Mouse (Mus musculus) adrenal gland, postnatal 36 days (tissue): Measurements from ENCODE around the gene Apoc4. TPM values are rescaled to one million over a fixed set of nuclear protein-coding genes. Genes with fewer than 3 reads are reported as not detected.

Experiments used
- DNase-seq, 2 experiments: peaks; one replicate each; pipeline ENCODE4 v3.0.0; 2021; ENCODE audit warnings: mixed read lengths in 1 of 2
- total RNA-seq, 2 experiments: library from RNA; stranded (reverse); gene quantifications; 2 replicates each; pipeline ENCODE4 v1.2.3; 2021

Apoc4 gene
- total RNA-seq, 2 experiments from 2014 or later: 42.0 to 110 TPM

DNA sequence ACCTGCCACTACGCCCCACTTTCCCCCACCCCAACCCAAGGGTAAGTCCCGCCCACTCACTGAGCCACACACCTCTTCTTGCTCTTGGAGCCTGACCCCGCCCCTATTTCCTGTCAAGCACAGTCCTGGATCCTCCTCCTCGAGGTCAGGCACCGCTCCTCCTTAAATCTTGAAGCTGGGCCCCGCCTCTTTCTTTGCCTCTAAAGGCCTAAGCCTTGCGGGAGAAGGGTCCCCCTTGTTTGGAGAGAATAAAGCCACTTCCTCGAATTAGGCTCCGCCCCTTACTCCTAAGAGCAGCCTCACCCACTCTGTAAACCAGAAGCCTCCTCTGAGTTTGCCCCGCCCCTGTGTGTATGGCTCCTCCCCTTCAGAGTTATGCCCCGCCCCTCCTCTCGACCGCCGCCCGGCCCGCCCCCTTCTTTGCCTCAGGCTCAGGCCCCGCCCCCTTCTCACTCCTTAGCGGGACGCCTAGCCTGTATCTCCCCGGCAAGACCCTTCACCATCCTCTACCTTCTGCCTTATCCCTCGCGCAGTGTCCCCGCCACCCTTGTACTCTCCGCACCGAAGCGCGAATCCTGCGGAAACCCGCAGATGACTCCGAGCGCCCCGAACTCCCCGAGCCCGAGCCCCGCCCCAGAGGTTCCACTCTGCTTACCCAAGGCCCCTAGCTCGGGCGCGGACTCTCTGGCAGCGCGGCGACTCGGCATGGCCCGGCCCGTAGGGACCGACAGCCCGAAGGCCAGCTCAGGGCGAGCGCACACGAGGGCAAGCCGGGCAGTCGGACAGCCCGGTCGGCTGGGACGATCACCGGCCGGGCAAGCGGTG lies 52.5 kb downstream of the Apoc4 start:
- peak; percentile 95 to 97 for DNase-seq

DNA sequence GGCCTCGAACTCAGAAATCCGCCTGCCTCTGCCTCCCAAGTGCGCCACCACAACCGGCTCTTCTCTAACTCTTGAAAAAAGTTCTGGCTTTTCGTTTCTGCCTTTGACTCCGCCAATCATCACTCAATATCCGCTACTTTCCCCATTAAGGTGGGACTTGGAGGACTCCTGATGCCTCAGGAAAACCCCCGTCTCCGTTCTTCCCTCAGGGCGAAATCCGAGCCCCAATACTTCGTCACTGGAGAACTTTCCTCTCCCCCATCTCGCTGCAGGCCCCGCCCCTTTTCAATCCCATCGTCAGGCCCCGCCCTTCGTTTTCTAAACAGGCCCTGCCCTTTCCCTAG lies 53.1 kb downstream of the Apoc4 start:
- no peak for DNase-seq

Other genes with a start within 250 kb of the Apoc4 start
- 10 to 100 TPM; 46.5 to 50.3 TPM for gene Mark4, start 222.7 kb downstream of the Apoc4 start, total RNA-seq
- 10 to 100 TPM; 41.1 to 49.6 TPM for gene Exoc3l2, start 218.1 kb downstream of the Apoc4 start, total RNA-seq
- 10 to 100 TPM in 1 of 2 experiments, 1 to 10 TPM in 1; 8.7 to 12.1 TPM for gene Bloc1s3, start 173.1 kb downstream of the Apoc4 start, total RNA-seq
- gene Trappc6a, start 173.1 kb downstream of the Apoc4 start, total RNA-seq: 10 to 100 TPM; 73.1 to 91.1 TPM
- under 1 TPM in 1 of 2 experiments, not detected in 1; 0.17 TPM for gene Nkpd1, start 163.6 kb downstream of the Apoc4 start, total RNA-seq
- gene Ppp1r37, start 118.4 kb downstream of the Apoc4 start, total RNA-seq: 10 to 100 TPM; 65.5 to 70.2 TPM
- gene Zfp296, start 104.2 kb downstream of the Apoc4 start, total RNA-seq: under 1 TPM; 0.33 to 0.36 TPM
- gene Gemin7, start 103.9 kb downstream of the Apoc4 start, total RNA-seq: 10 to 100 TPM; 71.8 to 90.6 TPM
- gene Clasrp, start 77.0 kb downstream of the Apoc4 start, total RNA-seq: 10 to 100 TPM; 28.1 to 39.7 TPM
- 10 to 100 TPM; 33.6 to 34.7 TPM for gene Relb, start 52.0 kb downstream of the Apoc4 start, total RNA-seq
- 100 to 1,000 TPM; 175 to 178 TPM for gene Clptm1, start 16.4 kb downstream of the Apoc4 start, total RNA-seq
- gene Apoc2, start 3.5 kb downstream of the Apoc4 start, total RNA-seq: 1 to 10 TPM in 1 of 2 experiments, not detected in 1; 1.9 TPM
- gene Gm44805, start 56 bp downstream of the Apoc4 start, total RNA-seq: under 1 TPM in 1 of 2 experiments, not detected in 1; 0.40 TPM
- 1,000 to 10,000 TPM in 1 of 2 experiments, 100 to 1,000 TPM in 1; 185 to 1,007 TPM for gene Apoc1, start 11.2 kb upstream of the Apoc4 start, total RNA-seq
- 1,000 to 10,000 TPM in 1 of 2 experiments, 100 to 1,000 TPM in 1; 927 to 1,142 TPM for gene Apoe, start 17.7 kb upstream of the Apoc4 start, total RNA-seq
- 100 to 1,000 TPM; 124 to 135 TPM for gene Tomm40, start 34.0 kb upstream of the Apoc4 start, total RNA-seq
- 100 to 1,000 TPM in 1 of 2 experiments, 10 to 100 TPM in 1; 70.0 to 115 TPM for gene Nectin2, start 69.0 kb upstream of the Apoc4 start, total RNA-seq
- 10 to 100 TPM; 43.5 to 53.8 TPM for gene Bcam, start 89.5 kb upstream of the Apoc4 start, total RNA-seq
- not detected for gene Cblc, start 115.3 kb upstream of the Apoc4 start, total RNA-seq
- gene Bcl3, start 141.3 kb upstream of the Apoc4 start, total RNA-seq: 10 to 100 TPM; 19.5 to 51.0 TPM
- gene Gm19345, start 170.5 kb upstream of the Apoc4 start, total RNA-seq: under 1 TPM in 1 of 2 experiments, not detected in 1; 0.83 TPM
- not detected for gene Ceacam16, start 179.8 kb upstream of the Apoc4 start, total RNA-seq
- gene Ceacam19, start 206.5 kb upstream of the Apoc4 start, total RNA-seq: not detected
- gene Pvr, start 239.7 kb upstream of the Apoc4 start, total RNA-seq: 10 to 100 TPM; 28.8 to 33.7 TPM